Mouse (Mus musculus): ENCODE data around the gene Jmjd1c. TPM values are rescaled to one million over a fixed set of nuclear protein-coding genes. Genes with fewer than 3 reads are reported as not detected.
A peak's percentile ranks its signal among the peaks of the same experiment; 100 is the strongest.

Jmjd1c gene
- polyA plus RNA-seq, 1 experiment from 2014 or later: 43.0 TPM

DNA sequence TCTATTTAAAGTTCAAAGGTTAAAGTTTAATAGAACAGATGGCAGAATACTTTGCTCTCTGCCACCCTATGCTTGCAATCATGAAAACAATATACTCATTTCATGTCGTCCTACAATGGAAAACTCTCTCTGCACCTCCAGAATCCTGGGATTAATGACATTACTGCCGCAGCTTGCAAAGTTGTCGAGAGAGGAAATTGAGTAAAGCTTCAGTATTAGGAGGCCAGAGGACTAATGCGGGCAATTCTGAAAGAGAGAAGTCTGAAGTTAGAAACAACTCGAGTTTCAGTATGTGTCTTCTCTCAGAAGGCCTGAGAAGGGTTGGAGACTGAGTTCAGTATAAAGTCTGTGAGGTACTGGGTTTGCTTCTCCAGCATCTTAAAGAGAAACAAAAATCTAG is 84.9 kb downstream of the Jmjd1c start:
- WGBS: 58% methylated on average over 5 of the region's 5 CpGs
- no peaks in the 10 kb centered on the region for H3K36me3 ChIP-seq (ENCODE audit: control insufficient read depth, insufficient read depth, low read length)
- no peak for ATAC-seq (ENCODE audit: insufficient number of reproducible peaks, low FRiP score, low TSS enrichment, low read depth)

DNA sequence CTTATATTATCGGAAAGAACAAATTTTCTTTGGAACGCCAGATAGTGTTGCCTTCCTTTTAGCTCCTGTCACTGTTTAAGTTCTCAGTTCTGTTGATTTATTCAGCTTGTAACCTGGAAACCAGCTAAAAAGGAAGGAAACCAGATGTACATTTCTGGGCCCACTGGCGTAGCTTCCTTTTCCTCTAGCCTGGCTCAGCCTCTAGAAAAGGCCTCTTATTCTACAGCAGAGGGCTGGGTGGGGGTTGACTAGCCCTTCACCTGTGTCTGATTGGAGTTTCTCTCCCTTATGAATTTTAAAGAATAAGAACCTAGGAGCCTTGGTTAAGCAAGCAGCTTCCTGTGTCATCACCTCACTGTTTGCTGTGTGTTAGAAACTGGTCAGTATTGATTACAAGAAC is 86.7 kb downstream of the Jmjd1c start:
- H3K9me3 ChIP-seq (ENCODE audit: control insufficient read depth, low read length): no peaks in the 10 kb centered on the region
- DNase-seq (ENCODE audit: low spot score) (peak; percentile 31), ATAC-seq (ENCODE audit: insufficient number of reproducible peaks, low FRiP score, low TSS enrichment, low read depth) (no peak)
- no peak overlapping the region for H3K4me2 ChIP-seq (ENCODE audit: low read depth, severe bottlenecking)
- no peaks in the 10 kb centered on the region for H3K27me3 ChIP-seq (ENCODE audit: control insufficient read depth, insufficient read depth, low read length)
- no peak overlapping the region for H3K9ac ChIP-seq (ENCODE audit: low read length)
- peaks cover 6% of the 10 kb centered on the region; the same call in 1 of the 2 replicates for H3K4me1 ChIP-seq (ENCODE audit: control insufficient read depth, insufficient read depth, low read length)
- no peak overlapping the region for H3K4me3 ChIP-seq (ENCODE audit: low read depth, low read length)
- H3K36me3 ChIP-seq (ENCODE audit: control insufficient read depth, insufficient read depth, low read length): no peaks in the 10 kb centered on the region
- H3K27ac ChIP-seq (replicated peaks; ENCODE audit: low read depth, low read length): 0 out of 2 replicates have a peak overlapping the region, but pooled peaks have one; percentile 36
- 39% methylated on average over 3 of the region's 3 CpGs for WGBS

More for the DNA sequence above, 84.9 kb downstream of the Jmjd1c start:
- no peak overlapping the region for H3K4me2 ChIP-seq (ENCODE audit: low read depth, severe bottlenecking)
- no peaks in the 10 kb centered on the region for H3K27me3 ChIP-seq (ENCODE audit: control insufficient read depth, insufficient read depth, low read length)
- H3K4me1 ChIP-seq (ENCODE audit: control insufficient read depth, insufficient read depth, low read length): peaks cover 6% of the 10 kb centered on the region; the same call in 1 of the 2 replicates
- DNase-seq (ENCODE audit: low spot score): no peak
- H3K9me3 ChIP-seq (ENCODE audit: control insufficient read depth, low read length): no peaks in the 10 kb centered on the region
- H3K9ac ChIP-seq (ENCODE audit: low read length): no peak overlapping the region
- H3K4me3 ChIP-seq (ENCODE audit: low read depth, low read length): no peak overlapping the region
- H3K27ac ChIP-seq (replicated peaks; ENCODE audit: low read depth, low read length): no peak overlapping the region

DNA sequence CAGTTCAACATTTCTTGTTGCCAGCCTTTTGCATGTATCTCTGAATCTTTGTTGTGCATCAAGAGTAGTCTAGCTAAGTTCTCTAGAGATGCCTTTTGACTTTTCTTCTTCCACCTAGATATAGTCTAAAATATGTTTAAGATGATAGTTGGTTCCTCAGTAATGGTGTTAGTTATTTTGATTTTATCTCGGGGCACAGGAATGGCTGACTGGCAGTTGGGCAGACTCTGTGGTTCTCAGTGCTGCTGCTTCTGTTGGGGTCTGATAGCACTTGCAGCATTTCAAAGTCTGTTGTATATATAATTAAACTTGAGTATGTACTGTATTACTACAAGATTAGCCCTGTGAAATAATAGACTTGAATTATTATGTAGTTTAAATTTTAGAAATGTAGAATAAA is 87.2 kb downstream of the Jmjd1c start:
- H3K9me3 ChIP-seq (ENCODE audit: control insufficient read depth, low read length): no peaks in the 10 kb centered on the region
- H3K9ac ChIP-seq (ENCODE audit: low read length): no peak overlapping the region
- H3K4me3 ChIP-seq (ENCODE audit: low read depth, low read length): no peak overlapping the region
- WGBS: 78% methylated on average over 1 of the region's 1 CpGs
- H3K27ac ChIP-seq (replicated peaks; ENCODE audit: low read depth, low read length): no peak overlapping the region
- DNase-seq (ENCODE audit: low spot score): no peak
- H3K27me3 ChIP-seq (ENCODE audit: control insufficient read depth, insufficient read depth, low read length): no peaks in the 10 kb centered on the region
- no peak overlapping the region for H3K4me2 ChIP-seq (ENCODE audit: low read depth, severe bottlenecking)
- no peak for ATAC-seq (ENCODE audit: insufficient number of reproducible peaks, low FRiP score, low TSS enrichment, low read depth)
- no peaks in the 10 kb centered on the region for H3K36me3 ChIP-seq (ENCODE audit: control insufficient read depth, insufficient read depth, low read length)
- peaks cover 6% of the 10 kb centered on the region; the same call in 1 of the 2 replicates for H3K4me1 ChIP-seq (ENCODE audit: control insufficient read depth, insufficient read depth, low read length)

DNA sequence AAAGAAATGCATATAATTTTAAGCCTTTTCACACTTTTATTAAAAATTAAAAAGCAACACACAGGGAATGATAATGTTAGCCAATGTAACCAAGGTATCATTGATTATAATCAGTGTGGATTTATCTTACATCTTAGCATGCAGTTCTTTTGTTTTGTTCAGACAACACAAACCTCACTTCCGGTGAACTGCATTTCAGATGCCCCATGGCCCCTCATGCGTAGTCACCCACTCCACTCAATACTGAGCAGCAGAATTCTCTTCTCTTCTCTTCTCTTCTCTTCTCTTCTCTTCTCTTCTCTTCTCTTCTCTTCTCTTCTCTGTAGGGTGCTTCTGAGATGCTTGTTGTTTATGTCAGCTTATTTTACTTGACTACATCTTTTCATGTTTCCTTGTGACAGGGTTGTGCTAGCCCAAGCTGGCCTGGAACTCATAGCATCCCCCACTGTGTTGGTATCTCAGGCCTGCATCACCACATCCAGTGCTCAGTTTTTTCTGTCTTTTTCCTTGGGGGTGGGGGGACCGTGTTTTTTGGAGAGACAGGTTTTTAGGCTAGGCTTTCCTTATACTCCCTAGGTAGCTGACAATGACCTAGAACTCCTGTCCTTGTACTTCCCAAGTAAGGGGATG is 88.6 kb downstream of the Jmjd1c start:
- Histone ChIP-seq H3K27ac (replicated peaks; ENCODE audit: low read depth, low read length) (no peak overlapping the region), H3K4me1 (ENCODE audit: control insufficient read depth, insufficient read depth, low read length) (peaks cover 6% of the 10 kb centered on the region; the same call in 1 of the 2 replicates), H3K4me3 (ENCODE audit: low read depth, low read length) (no peak overlapping the region), H3K4me2 (ENCODE audit: low read depth, severe bottlenecking) (no peak overlapping the region), H3K27me3 (ENCODE audit: control insufficient read depth, insufficient read depth, low read length) (no peaks in the 10 kb centered on the region), H3K36me3 (ENCODE audit: control insufficient read depth, insufficient read depth, low read length) (no peaks in the 10 kb centered on the region), H3K9ac (ENCODE audit: low read length) (no peak overlapping the region), H3K9me3 (ENCODE audit: control insufficient read depth, low read length) (no peaks in the 10 kb centered on the region)
- ATAC-seq (ENCODE audit: insufficient number of reproducible peaks, low FRiP score, low TSS enrichment, low read depth) (no peak), DNase-seq (ENCODE audit: low spot score) (no peak)
- WGBS: 71% methylated on average over 3 of the region's 3 CpGs

DNA sequence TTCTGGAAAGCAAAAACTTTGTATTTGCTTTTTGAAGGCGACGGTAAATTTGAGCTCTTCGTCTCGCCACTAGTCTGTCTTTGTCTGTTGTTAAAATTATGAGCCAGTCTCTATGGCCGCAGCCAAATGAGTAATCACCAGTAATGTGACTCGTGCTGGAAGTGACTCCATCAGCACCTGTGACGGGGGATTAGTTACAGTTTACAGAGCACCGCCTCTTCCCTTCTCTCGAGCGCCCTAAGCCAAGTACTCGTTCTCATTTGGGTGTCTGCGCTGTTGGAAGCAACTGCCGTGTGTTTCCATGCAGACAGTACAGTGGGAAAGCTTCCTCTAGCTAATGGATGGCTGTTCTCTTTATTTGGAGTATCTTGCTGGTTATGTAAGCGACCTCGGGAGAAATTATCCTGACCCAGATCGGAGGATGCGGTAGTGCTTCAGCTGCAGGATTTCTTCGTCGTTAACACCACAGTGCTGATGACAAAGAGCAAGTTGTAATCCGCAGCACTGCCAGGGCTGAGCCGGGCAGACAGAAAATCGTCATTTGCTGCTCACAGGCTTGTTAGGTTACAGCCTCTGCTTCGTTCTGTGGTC is 89.7 kb downstream of the Jmjd1c start:
- peaks cover 3% of the 10 kb centered on the region; the same call in 1 of the 2 replicates for H3K36me3 ChIP-seq (ENCODE audit: control insufficient read depth, insufficient read depth, low read length)
- H3K4me3 ChIP-seq (ENCODE audit: low read depth, low read length): peak overlapping the region; percentile 35
- no peaks in the 10 kb centered on the region for H3K27me3 ChIP-seq (ENCODE audit: control insufficient read depth, insufficient read depth, low read length)
- H3K9ac ChIP-seq (ENCODE audit: low read length): peak overlapping the region; percentile 60
- WGBS: under 1% methylated on average over 23 of the region's 23 CpGs
- ATAC-seq (ENCODE audit: insufficient number of reproducible peaks, low FRiP score, low TSS enrichment, low read depth): peak; percentile 87
- peak overlapping the region; percentile 70 for H3K27ac ChIP-seq (replicated peaks; ENCODE audit: low read depth, low read length)
- no peaks in the 10 kb centered on the region for H3K9me3 ChIP-seq (ENCODE audit: control insufficient read depth, low read length)
- H3K4me1 ChIP-seq (ENCODE audit: control insufficient read depth, insufficient read depth, low read length): peaks cover 6% of the 10 kb centered on the region; the same call in 1 of the 2 replicates
- peak overlapping the region; percentile 48 for H3K4me2 ChIP-seq (ENCODE audit: low read depth, severe bottlenecking)
- DNase-seq (ENCODE audit: low spot score): peak; percentile 77

- ATAC-seq (ENCODE audit: insufficient number of reproducible peaks, low FRiP score, low TSS enrichment, low read depth): no peak
- H3K27me3 ChIP-seq (ENCODE audit: control insufficient read depth, insufficient read depth, low read length): no peaks in the 10 kb centered on the region
- H3K4me3 ChIP-seq (ENCODE audit: low read depth, low read length): peak overlapping the region; percentile 35
- H3K9ac ChIP-seq (ENCODE audit: low read length): peak overlapping the region; percentile 43; the same call in 1 of the 2 replicates
- peaks cover 6% of the 10 kb centered on the region; the same call in 1 of the 2 replicates for H3K4me1 ChIP-seq (ENCODE audit: control insufficient read depth, insufficient read depth, low read length)
- peak overlapping the region; percentile 48 for H3K4me2 ChIP-seq (ENCODE audit: low read depth, severe bottlenecking)
- H3K9me3 ChIP-seq (ENCODE audit: control insufficient read depth, low read length): no peaks in the 10 kb centered on the region
- H3K27ac ChIP-seq (replicated peaks; ENCODE audit: low read depth, low read length): peak overlapping the region; percentile 36; the same call in 1 of the 2 replicates
- no peak for DNase-seq (ENCODE audit: low spot score)
- H3K36me3 ChIP-seq (ENCODE audit: control insufficient read depth, insufficient read depth, low read length): peaks cover 3% of the 10 kb centered on the region; the same call in 1 of the 2 replicates
Measured at GRCm38 (mm10) chr10:67186489-67186888, 90.6 kb downstream of the Jmjd1c start.

DNA sequence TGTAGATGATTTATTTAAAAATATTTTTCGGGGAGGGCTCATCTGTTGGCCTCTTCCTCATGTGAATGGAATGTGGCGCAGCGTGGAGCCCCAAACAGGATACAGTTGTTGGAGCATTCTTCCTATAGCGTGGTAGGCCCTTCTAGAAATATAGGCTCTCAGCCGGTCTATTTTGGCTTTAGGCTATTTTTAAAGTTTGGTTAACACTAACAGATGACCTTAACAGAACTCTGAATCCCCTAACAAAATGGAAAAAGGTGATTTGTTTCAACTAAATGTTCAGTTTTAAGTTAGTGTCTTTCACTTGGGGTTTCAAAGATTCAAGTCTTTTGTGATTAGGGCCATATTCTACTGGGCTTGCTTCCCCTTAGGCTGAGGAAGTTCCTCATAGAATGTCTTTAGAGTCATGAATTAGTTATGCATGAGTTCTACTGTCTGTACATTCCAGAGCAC is 91.1 kb downstream of the Jmjd1c start:
- Histone ChIP-seq H3K4me3 (ENCODE audit: low read depth, low read length) (peak overlapping the region; percentile 35), H3K9me3 (ENCODE audit: control insufficient read depth, low read length) (no peaks in the 10 kb centered on the region), H3K9ac (ENCODE audit: low read length) (peak overlapping the region; percentile 43), H3K4me1 (ENCODE audit: control insufficient read depth, insufficient read depth, low read length) (0 out of 2 replicates have a peak, but pooled peaks cover 3% of the 10 kb centered on the region), H3K4me2 (ENCODE audit: low read depth, severe bottlenecking) (peak overlapping the region; percentile 48), H3K27me3 (ENCODE audit: control insufficient read depth, insufficient read depth, low read length) (no peaks in the 10 kb centered on the region), H3K36me3 (ENCODE audit: control insufficient read depth, insufficient read depth, low read length) (peaks cover 3% of the 10 kb centered on the region; the same call in 1 of the 2 replicates), H3K27ac (replicated peaks; ENCODE audit: low read depth, low read length) (no peak overlapping the region; the same call in 1 of the 2 replicates)
- ATAC-seq (ENCODE audit: insufficient number of reproducible peaks, low FRiP score, low TSS enrichment, low read depth) (no peak), DNase-seq (ENCODE audit: low spot score) (peak; percentile 46)
- 12% methylated on average over 5 of the region's 5 CpGs for WGBS

DNA sequence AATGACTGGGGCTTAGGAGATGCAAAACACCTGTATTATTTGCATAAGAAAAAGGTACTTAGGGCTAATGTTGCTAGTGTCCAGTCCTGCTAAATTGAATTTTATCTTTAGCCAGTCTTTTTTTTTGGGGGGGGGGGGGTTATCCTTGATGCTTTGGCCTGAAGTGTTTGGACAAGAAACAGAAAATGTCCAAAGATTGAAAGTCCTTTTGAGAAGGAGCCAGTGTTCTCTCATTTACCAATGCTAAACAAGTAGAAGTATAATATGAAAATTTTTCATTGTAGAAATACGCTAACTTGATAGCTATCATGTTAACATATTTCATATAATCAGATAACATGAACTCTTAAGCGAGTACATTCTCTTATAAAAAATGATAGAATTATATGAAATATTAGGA is 92.0 kb downstream of the Jmjd1c start:
- 0 out of 2 replicates have a peak overlapping the region, but pooled peaks have one; percentile 12 for H3K4me3 ChIP-seq (ENCODE audit: low read depth, low read length)
- H3K27me3 ChIP-seq (ENCODE audit: control insufficient read depth, insufficient read depth, low read length): no peaks in the 10 kb centered on the region
- no peak overlapping the region for H3K27ac ChIP-seq (replicated peaks; ENCODE audit: low read depth, low read length)
- no peaks in the 10 kb centered on the region for H3K9me3 ChIP-seq (ENCODE audit: control insufficient read depth, low read length)
- H3K9ac ChIP-seq (ENCODE audit: low read length): no peak overlapping the region
- 96% methylated on average over 2 of the region's 2 CpGs for WGBS
- H3K36me3 ChIP-seq (ENCODE audit: control insufficient read depth, insufficient read depth, low read length): peaks cover 6% of the 10 kb centered on the region
- DNase-seq (ENCODE audit: low spot score) (no peak), ATAC-seq (ENCODE audit: insufficient number of reproducible peaks, low FRiP score, low TSS enrichment, low read depth) (no peak)
- H3K4me1 ChIP-seq (ENCODE audit: control insufficient read depth, insufficient read depth, low read length): no peaks in the 10 kb centered on the region
- peak overlapping the region; percentile 48 for H3K4me2 ChIP-seq (ENCODE audit: low read depth, severe bottlenecking)

Data from limb, embryonic 11.5 days (tissue).